In genomic region chr15:12375641-12376311, GRCm38 (mm10) we compare ENCODE assay signal across 8 mouse cellular contexts. TPM values are rescaled to one million over a fixed set of nuclear protein-coding genes. Genes with fewer than 3 reads are reported as not detected.
DNase-seq lines count a peak whose midpoint lies in the region; ATAC-seq lines count a peak whose summit lies in the region.

No protein-coding gene starts in this region.

- peaks cover 14% of the 10 kb centered on the region for H3K4me1 ChIP-seq in forebrain, embryonic 13.5 days
- peaks cover 14% of the 10 kb centered on the region for H3K4me1 ChIP-seq in neural tube, embryonic 15.5 days

- H3K4me2 ChIP-seq in forebrain, embryonic 13.5 days: peak overlapping the region; percentile 63
- H3K4me2 ChIP-seq in neural tube, embryonic 15.5 days: peak overlapping the region; percentile 51

- H3K9ac ChIP-seq in forebrain, embryonic 13.5 days: peak overlapping the region; percentile 46
- H3K9ac ChIP-seq in neural tube, embryonic 15.5 days (replicated peaks): no peak overlapping the region

- no peaks in the 10 kb centered on the region for H3K9me3 ChIP-seq in forebrain, embryonic 13.5 days (replicated peaks)
- H3K9me3 ChIP-seq in neural tube, embryonic 15.5 days (replicated peaks): no peaks in the 10 kb centered on the region

- 3% methylated on average over 19 of the region's 19 CpGs for WGBS in forebrain, embryonic 13.5 days
- WGBS in neural tube, embryonic 15.5 days: 6% methylated on average over 19 of the region's 19 CpGs

- H3K4me3 ChIP-seq in forebrain, embryonic 13.5 days: peak overlapping the region; percentile 27
- H3K4me3 ChIP-seq in neural tube, embryonic 15.5 days (replicated peaks): no peak overlapping the region; the same call in 1 of the 2 replicates

- no peaks in the 10 kb centered on the region; the same call in 1 of the 2 replicates for H3K27me3 ChIP-seq in forebrain, embryonic 13.5 days
- 0 out of 2 replicates have a peak, but pooled peaks cover 3% of the 10 kb centered on the region for H3K27me3 ChIP-seq in neural tube, embryonic 15.5 days (replicated peaks)

- no peaks in the 10 kb centered on the region for H3K36me3 ChIP-seq in forebrain, embryonic 13.5 days (ENCODE audit: poor library complexity, severe bottlenecking)
- H3K36me3 ChIP-seq in neural tube, embryonic 15.5 days: no peaks in the 10 kb centered on the region

- no peak overlapping the region for H3K27ac ChIP-seq in forebrain, embryonic 13.5 days
- peak overlapping the region; percentile 33; the same call in 1 of the 2 replicates for H3K27ac ChIP-seq in neural tube, embryonic 15.5 days (replicated peaks)

- intact Hi-C loops in heart, postnatal 10 days (cut with DNase I): loop anchor here (5.0 kb wide), 1 partner anchor 178 kb away; no protein-coding TSS in a partner anchor

- peak; percentile 56 for ATAC-seq in cerebellum, adult (ENCODE audit: insufficient number of reproducible peaks, low FRiP score, low TSS enrichment)
- ATAC-seq in forebrain, embryonic 13.5 days: peak; percentile 79
- ATAC-seq in neural tube, embryonic 15.5 days (ENCODE audit: low FRiP score): peak; percentile 54; the same call in 1 of the 2 replicates

- peak; percentile 91 for DNase-seq in ES-CJ7 (ENCODE audit: low read depth, low spot score)
- peak; percentile 93 to 95 for DNase-seq in heart, postnatal 10 days
- peak; percentile 94 to 96 for DNase-seq in kidney, postnatal 4 days
- DNase-seq in lung, adult 18-20 months: peak; percentile 86 to 92
- DNase-seq in thymus, adult 18-20 months: peak; percentile 71 to 80

RNA-seq across cellular contexts. Expression of gene 1810049J17Rik, which starts 54.1 kb away (rescaled TPM):
- polyA plus RNA-seq in forebrain, embryonic 13.5 days (2015; fragmentation: Nextera tagmentation; extraction: Ambion mirVana): 0.81 TPM in 1 of 2 replicates, not detected in the other
- total RNA-seq in heart, postnatal 10 days (2021): under 1 TPM in 1 of 2 experiments, not detected in 1; 0.65 TPM
- 0.47 TPM in 1 of 2 replicates, not detected in the other for polyA plus RNA-seq in neural tube, embryonic 15.5 days (2015; fragmentation: Nextera tagmentation; extraction: Ambion mirVana)

RNA-seq across cellular contexts. Expression of gene Golph3, which starts 54.5 kb away (rescaled TPM):
- polyA plus RNA-seq in forebrain, embryonic 13.5 days (2015; fragmentation: Nextera tagmentation; extraction: Ambion mirVana): 62.4 and 63.8 TPM in 2 replicates
- 10 to 100 TPM; 87.3 to 98.4 TPM for total RNA-seq in heart, postnatal 10 days (2021)
- polyA plus RNA-seq in neural tube, embryonic 15.5 days (2015; fragmentation: Nextera tagmentation; extraction: Ambion mirVana): 73.1 and 74.1 TPM in 2 replicates
